Mouse (Mus musculus): ENCODE data around the gene Tnfsf4.

The Tnfsf4 gene

GRCm38 (mm10) chr1:161394931-161395459 is at the start of gene Tnfsf4:
Tnfsf4 (plus strand) TSS chr1:161395409.
- no peak for DNase-seq (ENCODE audit: low read depth, low spot score)

- no peak for DNase-seq (ENCODE audit: low read depth, low spot score)
Measured at GRCm38 (mm10) chr1:161350981-161351380, 44.2 kb upstream of the Tnfsf4 start.

GRCm38 (mm10) chr1:161365006-161365405 is 30.2 kb upstream of the Tnfsf4 start:
- no peak for DNase-seq (ENCODE audit: low read depth, low spot score)

- no peak for DNase-seq (ENCODE audit: low read depth, low spot score)
Measured at GRCm38 (mm10) chr1:161371919-161372318, 23.3 kb upstream of the Tnfsf4 start.

- DNase-seq (ENCODE audit: low read depth, low spot score) = no peak
Measured at GRCm38 (mm10) chr1:161375866-161376265, 19.3 kb upstream of the Tnfsf4 start.

GRCm38 (mm10) chr1:161378571-161378970 is 16.6 kb upstream of the Tnfsf4 start:
- no peak for DNase-seq (ENCODE audit: low read depth, low spot score)

GRCm38 (mm10) chr1:161379685-161380424 is 15.4 kb upstream of the Tnfsf4 start:
- peak; percentile 45 for DNase-seq (ENCODE audit: low read depth, low spot score)

GRCm38 (mm10) chr1:161380425-161380780 is 14.8 kb upstream of the Tnfsf4 start:
- DNase-seq (ENCODE audit: low read depth, low spot score) = no peak

- no peak for DNase-seq (ENCODE audit: low read depth, low spot score)
Measured at GRCm38 (mm10) chr1:161390066-161390465, 5.1 kb upstream of the Tnfsf4 start.

- DNase-seq (ENCODE audit: low read depth, low spot score) = no peak
Measured at GRCm38 (mm10) chr1:161392906-161393305, 2.3 kb upstream of the Tnfsf4 start.

- DNase-seq (ENCODE audit: low read depth, low spot score) = no peak
Measured at GRCm38 (mm10) chr1:161395610-161396009, 401 bp downstream of the Tnfsf4 start.

GRCm38 (mm10) chr1:161396351-161396750 is 1.1 kb downstream of the Tnfsf4 start:
- DNase-seq (ENCODE audit: low read depth, low spot score) = no peak

- DNase-seq (ENCODE audit: low read depth, low spot score) = no peak
Measured at GRCm38 (mm10) chr1:161400126-161400525, 4.9 kb downstream of the Tnfsf4 start.

- no peak for DNase-seq (ENCODE audit: low read depth, low spot score)
Measured at GRCm38 (mm10) chr1:161403061-161403460, 7.9 kb downstream of the Tnfsf4 start.

GRCm38 (mm10) chr1:161406480-161406879 is 11.3 kb downstream of the Tnfsf4 start:
- DNase-seq (ENCODE audit: low read depth, low spot score) = no peak

GRCm38 (mm10) chr1:161419926-161420325 is 24.7 kb downstream of the Tnfsf4 start:
- no peak for DNase-seq (ENCODE audit: low read depth, low spot score)

- DNase-seq (ENCODE audit: low read depth, low spot score) = no peak
Measured at GRCm38 (mm10) chr1:161420646-161421045, 25.4 kb downstream of the Tnfsf4 start.

- no peak for DNase-seq (ENCODE audit: low read depth, low spot score)
Measured at GRCm38 (mm10) chr1:161426277-161427056, 31.3 kb downstream of the Tnfsf4 start.

- no peak for DNase-seq (ENCODE audit: low read depth, low spot score)
Measured at GRCm38 (mm10) chr1:161427057-161427311, 31.8 kb downstream of the Tnfsf4 start.

- DNase-seq (ENCODE audit: low read depth, low spot score) = no peak
Measured at GRCm38 (mm10) chr1:161435781-161436180, 40.6 kb downstream of the Tnfsf4 start.

- no peak for DNase-seq (ENCODE audit: low read depth, low spot score)
Measured at GRCm38 (mm10) chr1:161436503-161436902, 41.3 kb downstream of the Tnfsf4 start.

- no peak for DNase-seq (ENCODE audit: low read depth, low spot score)
Measured at GRCm38 (mm10) chr1:161444858-161445257, 49.6 kb downstream of the Tnfsf4 start.

- DNase-seq (ENCODE audit: low read depth, low spot score) = no peak
Measured at GRCm38 (mm10) chr1:161451683-161452245, 56.6 kb downstream of the Tnfsf4 start.

All from brain, embryonic 18.5 days (tissue).